Mouse (Mus musculus) embryonic fibroblast, embryonic 13.5 days (primary cell): ENCODE measurements around the gene Cnnm1.

Experiments
- CTCF ChIP-seq: IDR thresholded peaks from 2 replicates; pipeline ENCODE4 v1.5.1; 2011; ENCODE audit warnings: mild to moderate bottlenecking, control low read depth, low read length, moderate library complexity, borderline replicate concordance; ENCODE audit not compliant: insufficient read depth
- POLR2A ChIP-seq: IDR thresholded peaks from 2 replicates; pipeline ENCODE4 v1.6.1; 2011; ENCODE audit warnings: low read depth, mild to moderate bottlenecking, control low read depth, low read length, moderate library complexity

GRCm38 (mm10) chr19:43546337-43547117, 106.3 kb downstream of the Cnnm1 start:
- TF ChIP-seq CTCF (no peak), POLR2A (no peak)
